Mouse (Mus musculus): ENCODE measurements around the gene Olfm4. TPM values are rescaled to one million over a fixed set of nuclear protein-coding genes. Genes with fewer than 3 reads are reported as not detected.

The Olfm4 gene
- polyA plus RNA-seq, 1 experiment from 2014 or later = 0.46 TPM

- Histone ChIP-seq H3K36me3 (ENCODE audit: control insufficient read depth, insufficient read depth, low read length) (no peaks in the 10 kb centered on the region), H3K4me3 (ENCODE audit: low read depth, low read length) (no peak overlapping the region), H3K27me3 (ENCODE audit: control insufficient read depth, insufficient read depth, low read length) (no peaks in the 10 kb centered on the region), H3K4me1 (ENCODE audit: control insufficient read depth, insufficient read depth, low read length) (no peaks in the 10 kb centered on the region), H3K9ac (ENCODE audit: low read length) (no peak overlapping the region), H3K9me3 (ENCODE audit: control insufficient read depth, low read length) (no peaks in the 10 kb centered on the region), H3K4me2 (no peak overlapping the region), H3K27ac (ENCODE audit: low read depth, low read length) (no peak overlapping the region)
- 89% methylated on average over 3 of the region's 3 CpGs for WGBS
- ATAC-seq (ENCODE audit: low FRiP score) = no peak
- DNase-seq (ENCODE audit: low spot score, missing footprints) = no peak
Measured at GRCm38 (mm10) chr14:80007686-80008085, 23.8 kb downstream of the Olfm4 start.

- no peaks in the 10 kb centered on the region for H3K36me3 ChIP-seq (ENCODE audit: control insufficient read depth, insufficient read depth, low read length)
- ATAC-seq (ENCODE audit: low FRiP score) = no peak
- no peak overlapping the region for H3K4me2 ChIP-seq
- H3K9ac ChIP-seq (ENCODE audit: low read length) = no peak overlapping the region
- DNase-seq (ENCODE audit: low spot score, missing footprints) = no peak
- H3K4me3 ChIP-seq (ENCODE audit: low read depth, low read length) = no peak overlapping the region
- 91% methylated on average over 3 of the region's 3 CpGs for WGBS
- 0 out of 2 replicates have a peak, but pooled peaks cover 3% of the 10 kb centered on the region for H3K4me1 ChIP-seq (ENCODE audit: control insufficient read depth, insufficient read depth, low read length)
- H3K27ac ChIP-seq (ENCODE audit: low read depth, low read length) = no peak overlapping the region
- H3K27me3 ChIP-seq (ENCODE audit: control insufficient read depth, insufficient read depth, low read length) = no peaks in the 10 kb centered on the region
- no peaks in the 10 kb centered on the region for H3K9me3 ChIP-seq (ENCODE audit: control insufficient read depth, low read length)
Measured at GRCm38 (mm10) chr14:80010426-80010825, 26.5 kb downstream of the Olfm4 start.

DNA sequence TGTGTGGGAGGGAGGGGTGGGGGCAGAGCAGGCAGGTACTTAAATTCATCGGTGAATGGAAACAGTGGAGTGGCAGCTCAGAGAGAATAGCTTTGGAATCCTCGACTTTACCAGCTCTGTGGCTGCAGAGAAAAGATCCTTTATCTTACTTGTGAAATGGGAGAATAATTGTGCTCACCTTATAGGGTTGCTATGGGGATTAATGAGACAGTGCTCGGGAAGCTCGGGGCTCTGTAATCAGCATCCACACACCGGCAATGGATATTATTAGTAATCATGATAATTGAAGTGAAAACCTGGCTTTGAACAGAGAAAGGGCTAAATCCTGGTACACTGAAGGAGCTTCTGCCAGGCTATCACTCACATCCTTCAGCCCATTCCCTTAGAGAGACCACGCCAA is 31.1 kb downstream of the Olfm4 start:
- H3K27me3 ChIP-seq (ENCODE audit: control insufficient read depth, insufficient read depth, low read length) = no peaks in the 10 kb centered on the region
- no peaks in the 10 kb centered on the region for H3K9me3 ChIP-seq (ENCODE audit: control insufficient read depth, low read length)
- 8% methylated on average over 6 of the region's 6 CpGs for WGBS
- no peak overlapping the region for H3K4me3 ChIP-seq (ENCODE audit: low read depth, low read length)
- H3K4me1 ChIP-seq (ENCODE audit: control insufficient read depth, insufficient read depth, low read length) = 0 out of 2 replicates have a peak, but pooled peaks cover 3% of the 10 kb centered on the region
- DNase-seq (ENCODE audit: low spot score, missing footprints) = no peak
- ATAC-seq (ENCODE audit: low FRiP score) = no peak
- H3K9ac ChIP-seq (ENCODE audit: low read length) = no peak overlapping the region
- H3K4me2 ChIP-seq = no peak overlapping the region
- H3K36me3 ChIP-seq (ENCODE audit: control insufficient read depth, insufficient read depth, low read length) = no peaks in the 10 kb centered on the region
- no peak overlapping the region for H3K27ac ChIP-seq (ENCODE audit: low read depth, low read length)

DNA sequence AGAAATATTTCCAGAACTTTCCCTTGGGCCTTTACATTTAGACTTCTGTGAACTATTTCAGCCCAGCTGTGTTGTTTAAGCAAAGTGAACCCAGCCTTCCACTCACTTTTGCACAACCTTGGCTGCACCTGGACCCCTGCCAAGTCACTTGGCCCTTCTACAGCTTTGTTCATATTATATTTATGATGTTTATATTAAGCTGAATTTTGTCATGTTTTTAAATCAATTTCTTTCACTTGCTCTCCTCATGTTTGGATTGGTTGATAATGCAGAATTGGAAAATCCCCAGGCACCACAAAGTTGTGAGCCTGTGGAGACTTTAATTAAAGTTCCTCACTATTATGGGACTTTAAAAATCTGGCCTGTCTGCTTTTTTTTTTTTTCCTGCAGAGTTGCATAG is 32.2 kb downstream of the Olfm4 start:
- no peak for ATAC-seq (ENCODE audit: low FRiP score)
- H3K36me3 ChIP-seq (ENCODE audit: control insufficient read depth, insufficient read depth, low read length) = no peaks in the 10 kb centered on the region
- no peak for DNase-seq (ENCODE audit: low spot score, missing footprints)
- no peak overlapping the region for H3K27ac ChIP-seq (ENCODE audit: low read depth, low read length)
- no peak overlapping the region for H3K9ac ChIP-seq (ENCODE audit: low read length)
- no peaks in the 10 kb centered on the region for H3K9me3 ChIP-seq (ENCODE audit: control insufficient read depth, low read length)
- H3K27me3 ChIP-seq (ENCODE audit: control insufficient read depth, insufficient read depth, low read length) = no peaks in the 10 kb centered on the region
- no peak overlapping the region for H3K4me3 ChIP-seq (ENCODE audit: low read depth, low read length)
- H3K4me2 ChIP-seq = no peak overlapping the region
- H3K4me1 ChIP-seq (ENCODE audit: control insufficient read depth, insufficient read depth, low read length) = 0 out of 2 replicates have a peak, but pooled peaks cover 3% of the 10 kb centered on the region

DNA sequence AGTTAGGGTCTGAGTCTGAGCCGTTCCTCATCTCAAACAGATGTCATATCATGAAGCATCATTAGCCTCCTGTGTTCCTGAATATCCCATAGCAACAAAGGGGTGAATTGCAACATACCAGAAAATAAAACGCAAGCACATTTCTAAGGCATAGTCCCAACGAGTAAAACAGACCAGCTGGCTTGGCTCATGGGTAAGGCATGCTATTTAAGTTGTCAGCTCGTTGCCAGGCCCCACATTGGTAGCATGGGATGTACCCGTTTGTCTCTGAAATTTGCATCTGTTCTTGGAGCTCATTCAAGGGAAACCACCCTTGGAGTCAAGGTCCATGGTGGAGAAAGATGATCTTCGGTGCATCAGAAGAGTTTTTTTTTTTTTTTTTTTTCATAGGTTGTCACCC is 42.2 kb downstream of the Olfm4 start:
- H3K36me3 ChIP-seq (ENCODE audit: control insufficient read depth, insufficient read depth, low read length) = no peaks in the 10 kb centered on the region
- no peak overlapping the region for H3K4me3 ChIP-seq (ENCODE audit: low read depth, low read length)
- H3K27me3 ChIP-seq (ENCODE audit: control insufficient read depth, insufficient read depth, low read length) = no peaks in the 10 kb centered on the region
- H3K9ac ChIP-seq (ENCODE audit: low read length) = no peak overlapping the region
- no peak overlapping the region for H3K4me2 ChIP-seq
- no peak for DNase-seq (ENCODE audit: low spot score, missing footprints)
- no peaks in the 10 kb centered on the region for H3K4me1 ChIP-seq (ENCODE audit: control insufficient read depth, insufficient read depth, low read length)
- no peak for ATAC-seq (ENCODE audit: low FRiP score)
- WGBS = 85% methylated on average over 6 of the region's 6 CpGs
- no peak overlapping the region for H3K27ac ChIP-seq (ENCODE audit: low read depth, low read length)
- no peaks in the 10 kb centered on the region for H3K9me3 ChIP-seq (ENCODE audit: control insufficient read depth, low read length)

DNA sequence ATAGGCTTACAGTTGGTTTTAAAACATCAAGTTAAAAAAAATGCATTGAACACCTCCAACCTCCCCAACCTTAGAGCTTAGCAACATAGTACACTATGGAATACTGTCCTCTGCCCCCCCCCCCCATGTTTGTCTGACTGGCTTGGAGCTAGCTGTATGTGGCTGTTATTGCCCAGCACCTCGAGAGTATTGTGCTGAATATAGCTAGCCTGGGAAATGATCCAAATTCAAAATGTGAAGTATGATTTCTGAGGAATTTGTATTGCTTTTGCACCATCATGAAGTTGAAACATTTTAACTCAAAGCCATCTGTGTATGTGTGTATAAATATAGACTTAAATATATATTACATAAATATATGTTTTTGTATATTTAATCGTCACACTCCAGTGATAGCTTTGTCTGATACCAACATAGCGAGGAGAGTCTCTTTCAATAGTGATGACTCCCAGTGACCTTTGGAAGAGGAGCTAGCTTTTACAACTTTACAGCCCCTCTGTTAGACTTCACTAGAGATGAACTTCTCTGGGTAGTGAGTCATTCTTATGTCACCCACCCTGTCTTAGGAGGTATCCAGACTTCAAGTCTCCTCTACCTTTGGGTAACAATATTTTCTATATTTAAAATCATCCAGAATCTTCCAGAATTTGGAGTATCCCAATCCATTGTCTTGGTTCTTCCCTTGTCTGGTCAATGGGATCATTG is 45.6 kb downstream of the Olfm4 start:
- no peak for ATAC-seq (ENCODE audit: low FRiP score)
- H3K4me1 ChIP-seq (ENCODE audit: control insufficient read depth, insufficient read depth, low read length) = no peaks in the 10 kb centered on the region
- no peak overlapping the region for H3K4me3 ChIP-seq (ENCODE audit: low read depth, low read length)
- H3K27me3 ChIP-seq (ENCODE audit: control insufficient read depth, insufficient read depth, low read length) = no peaks in the 10 kb centered on the region
- no peak for DNase-seq (ENCODE audit: low spot score, missing footprints)
- no peaks in the 10 kb centered on the region for H3K36me3 ChIP-seq (ENCODE audit: control insufficient read depth, insufficient read depth, low read length)
- WGBS = 84% methylated on average over 3 of the region's 3 CpGs
- H3K9ac ChIP-seq (ENCODE audit: low read length) = no peak overlapping the region
- no peaks in the 10 kb centered on the region for H3K9me3 ChIP-seq (ENCODE audit: control insufficient read depth, low read length)
- no peak overlapping the region for H3K27ac ChIP-seq (ENCODE audit: low read depth, low read length)
- no peak overlapping the region for H3K4me2 ChIP-seq

- 75% methylated on average over 4 of the region's 4 CpGs for WGBS
- H3K4me3 ChIP-seq (ENCODE audit: low read depth, low read length) = no peak overlapping the region
- H3K27me3 ChIP-seq (ENCODE audit: control insufficient read depth, insufficient read depth, low read length) = no peaks in the 10 kb centered on the region
- no peak overlapping the region for H3K9ac ChIP-seq (ENCODE audit: low read length)
- ATAC-seq (ENCODE audit: low FRiP score) (0 out of 2 replicates have a peak, but pooled peaks have one; percentile 44), DNase-seq (ENCODE audit: low spot score, missing footprints) (no peak)
- H3K36me3 ChIP-seq (ENCODE audit: control insufficient read depth, insufficient read depth, low read length) = no peaks in the 10 kb centered on the region
- no peak overlapping the region for H3K4me2 ChIP-seq
- no peaks in the 10 kb centered on the region for H3K9me3 ChIP-seq (ENCODE audit: control insufficient read depth, low read length)
- no peaks in the 10 kb centered on the region for H3K4me1 ChIP-seq (ENCODE audit: control insufficient read depth, insufficient read depth, low read length)
- no peak overlapping the region for H3K27ac ChIP-seq (ENCODE audit: low read depth, low read length)
Measured at GRCm38 (mm10) chr14:80039645-80040272, 55.9 kb downstream of the Olfm4 start.

DNA sequence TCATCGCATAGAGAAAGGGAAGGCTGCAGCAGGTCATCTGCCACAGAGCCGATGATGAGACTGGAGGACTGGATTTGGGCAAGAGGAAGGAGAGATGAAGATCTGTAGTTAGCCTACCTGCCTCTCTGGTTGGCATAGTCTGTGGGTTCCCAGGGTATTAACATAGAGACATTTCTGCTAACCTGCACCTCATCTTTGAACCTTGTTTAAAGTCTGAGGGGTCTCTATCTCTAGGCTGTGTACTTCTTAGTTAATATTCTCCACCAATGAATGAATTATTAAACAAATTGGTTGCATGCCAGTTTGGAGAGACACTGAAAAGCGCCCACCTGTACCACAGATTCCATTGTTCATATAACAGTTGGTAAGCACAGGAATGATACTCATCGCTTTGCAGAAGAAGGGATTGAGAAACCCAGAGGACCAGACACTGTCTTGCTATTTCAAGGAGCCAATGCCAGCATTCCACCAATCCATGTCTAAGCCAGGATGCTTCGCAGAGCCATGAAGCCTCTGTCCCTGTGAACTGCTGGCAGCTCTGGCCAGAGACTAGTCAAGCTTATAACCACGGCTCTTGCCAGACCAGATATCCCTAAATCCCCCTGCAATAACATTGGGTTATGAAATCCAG is 62.3 kb downstream of the Olfm4 start:
- Histone ChIP-seq H3K9me3 (ENCODE audit: control insufficient read depth, low read length) (no peaks in the 10 kb centered on the region), H3K4me2 (no peak overlapping the region), H3K36me3 (ENCODE audit: control insufficient read depth, insufficient read depth, low read length) (no peaks in the 10 kb centered on the region), H3K27ac (ENCODE audit: low read depth, low read length) (no peak overlapping the region), H3K27me3 (ENCODE audit: control insufficient read depth, insufficient read depth, low read length) (no peaks in the 10 kb centered on the region), H3K4me1 (ENCODE audit: control insufficient read depth, insufficient read depth, low read length) (no peaks in the 10 kb centered on the region), H3K4me3 (ENCODE audit: low read depth, low read length) (no peak overlapping the region), H3K9ac (ENCODE audit: low read length) (no peak overlapping the region)
- no peak for DNase-seq (ENCODE audit: low spot score, missing footprints)
- no peak for ATAC-seq (ENCODE audit: low FRiP score)
- WGBS = 97% methylated on average over 6 of the region's 6 CpGs

DNA sequence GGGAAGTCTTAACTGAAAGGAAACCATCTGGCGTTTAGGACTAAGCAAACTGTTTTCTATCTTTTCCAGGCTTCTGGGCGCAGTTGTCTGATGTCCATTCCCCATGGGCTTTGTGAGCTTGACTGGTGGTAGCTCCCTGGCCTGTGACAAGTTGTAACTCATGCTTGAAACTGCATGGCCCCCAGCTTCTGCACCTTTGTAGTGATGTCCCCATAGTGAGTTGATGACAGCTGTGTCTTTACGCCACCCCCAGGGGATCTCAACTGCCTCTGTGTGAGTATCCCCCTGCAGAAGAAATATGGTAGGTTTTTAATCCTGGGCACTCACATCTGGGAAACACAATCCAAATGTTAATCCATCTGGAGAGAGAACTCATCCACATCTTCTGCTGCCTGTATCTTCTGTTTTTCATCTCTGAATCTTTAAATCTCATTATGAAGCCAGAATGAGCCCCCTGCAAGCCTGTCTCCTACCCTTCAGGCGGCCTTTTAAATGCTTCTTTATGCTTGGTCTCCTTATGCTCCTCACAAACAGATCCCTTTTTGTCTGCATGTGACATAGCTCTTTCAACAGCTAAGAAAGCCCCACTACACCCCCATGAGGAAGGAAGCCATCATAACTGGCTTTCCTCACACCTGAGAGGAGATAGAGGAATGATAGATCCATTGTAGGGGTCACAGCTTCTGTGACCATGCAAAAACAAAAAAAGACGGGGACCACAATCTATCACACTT is 63.7 kb downstream of the Olfm4 start:
- Histone ChIP-seq H3K9ac (ENCODE audit: low read length) (no peak overlapping the region), H3K27me3 (ENCODE audit: control insufficient read depth, insufficient read depth, low read length) (no peaks in the 10 kb centered on the region), H3K4me1 (ENCODE audit: control insufficient read depth, insufficient read depth, low read length) (no peaks in the 10 kb centered on the region), H3K9me3 (ENCODE audit: control insufficient read depth, low read length) (no peaks in the 10 kb centered on the region), H3K27ac (ENCODE audit: low read depth, low read length) (no peak overlapping the region), H3K4me3 (ENCODE audit: low read depth, low read length) (no peak overlapping the region), H3K4me2 (no peak overlapping the region), H3K36me3 (ENCODE audit: control insufficient read depth, insufficient read depth, low read length) (no peaks in the 10 kb centered on the region)
- ATAC-seq (ENCODE audit: low FRiP score) (no peak), DNase-seq (ENCODE audit: low spot score, missing footprints) (no peak)
- WGBS = 58% methylated on average over 5 of the region's 5 CpGs
